Mouse (Mus musculus): Measurements from ENCODE around the gene Crk. TPM values are rescaled to one million over a fixed set of nuclear protein-coding genes. Genes with fewer than 3 reads are reported as not detected.

Gene Crk
- polyA plus RNA-seq, 1 experiment from 2014 or later: 142 TPM

DNA sequence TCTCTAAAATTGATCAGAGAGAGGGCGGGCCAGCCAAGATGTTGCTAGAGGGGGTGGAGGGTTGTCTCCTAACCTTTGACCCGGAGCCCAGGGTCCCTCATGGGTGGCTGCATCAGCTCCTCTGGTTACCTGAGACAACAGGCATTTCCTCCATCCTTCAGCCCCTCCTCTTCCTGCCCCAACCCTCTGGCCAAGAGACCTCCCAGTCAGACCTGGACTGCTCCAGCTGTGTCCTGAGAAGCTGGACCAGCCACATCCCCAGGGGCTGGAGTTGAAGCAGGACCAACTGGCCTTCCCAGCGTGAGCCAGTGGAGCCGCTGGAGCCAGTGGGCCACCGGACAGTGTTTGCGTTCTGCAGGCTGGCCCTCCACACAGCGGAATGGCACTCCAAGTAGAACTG lies 28.7 kb upstream of the Crk start, which contains the start of gene Myo1c:
Myo1c (plus strand) TSS at position 194 of the 400 bp plus-strand sequence.
- no peaks in the 10 kb centered on the region for H3K9me3 ChIP-seq
- no peaks in the 10 kb centered on the region for H3K36me3 ChIP-seq
- H3K4me1 ChIP-seq: peaks cover 20% of the 10 kb centered on the region
- H3K9ac ChIP-seq: peak within 1 kb of the TSS; percentile 66
- H3K4me2 ChIP-seq (replicated peaks): peak within 1 kb of the TSS; percentile 86
- peak within 1 kb of the TSS; percentile 58 for H3K4me3 ChIP-seq
- 69% methylated on average over 7 of the region's 7 CpGs for WGBS
- no peak for ATAC-seq (ENCODE audit: insufficient number of reproducible peaks, insufficient read depth, low FRiP score, low TSS enrichment)
- peaks cover 24% of the 10 kb centered on the region for H3K27me3 ChIP-seq
- peak within 1 kb of the TSS; percentile 61; the same call in 1 of the 2 replicates for H3K27ac ChIP-seq

DNA sequence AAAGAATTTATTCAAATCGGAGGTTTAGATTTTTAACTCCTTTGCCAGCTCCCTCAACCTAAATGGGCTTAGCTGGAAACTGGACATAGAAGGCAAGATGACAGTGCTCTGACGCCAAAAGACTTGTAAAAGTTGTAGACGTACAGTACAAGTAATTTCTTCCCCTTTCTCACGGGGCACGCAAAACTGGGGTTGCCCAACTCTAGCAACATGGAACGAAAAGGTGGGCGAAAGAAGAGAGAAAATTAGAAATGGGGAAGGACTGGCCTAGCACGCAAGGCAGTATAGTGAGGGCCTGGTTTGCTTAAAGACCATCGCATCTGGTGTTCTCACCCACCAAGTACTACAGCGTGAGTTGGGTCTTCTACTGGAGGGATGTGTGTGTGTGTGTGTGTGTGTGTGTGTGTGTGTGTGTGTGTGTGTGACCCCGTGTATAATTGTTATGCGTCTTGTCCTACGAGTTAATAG lies 28.1 kb upstream of the Crk start:
- peaks cover 20% of the 10 kb centered on the region for H3K4me1 ChIP-seq
- no peaks in the 10 kb centered on the region for H3K36me3 ChIP-seq
- H3K4me2 ChIP-seq (replicated peaks): peak overlapping the region; percentile 86
- peaks cover 24% of the 10 kb centered on the region for H3K27me3 ChIP-seq
- ATAC-seq (ENCODE audit: insufficient number of reproducible peaks, insufficient read depth, low FRiP score, low TSS enrichment): no peak
- H3K9me3 ChIP-seq: no peaks in the 10 kb centered on the region
- peak overlapping the region; percentile 66 for H3K9ac ChIP-seq
- peak overlapping the region; percentile 58 for H3K4me3 ChIP-seq
- H3K27ac ChIP-seq: peak overlapping the region; percentile 61; the same call in 1 of the 2 replicates
- WGBS: 46% methylated on average over 13 of the region's 13 CpGs

DNA sequence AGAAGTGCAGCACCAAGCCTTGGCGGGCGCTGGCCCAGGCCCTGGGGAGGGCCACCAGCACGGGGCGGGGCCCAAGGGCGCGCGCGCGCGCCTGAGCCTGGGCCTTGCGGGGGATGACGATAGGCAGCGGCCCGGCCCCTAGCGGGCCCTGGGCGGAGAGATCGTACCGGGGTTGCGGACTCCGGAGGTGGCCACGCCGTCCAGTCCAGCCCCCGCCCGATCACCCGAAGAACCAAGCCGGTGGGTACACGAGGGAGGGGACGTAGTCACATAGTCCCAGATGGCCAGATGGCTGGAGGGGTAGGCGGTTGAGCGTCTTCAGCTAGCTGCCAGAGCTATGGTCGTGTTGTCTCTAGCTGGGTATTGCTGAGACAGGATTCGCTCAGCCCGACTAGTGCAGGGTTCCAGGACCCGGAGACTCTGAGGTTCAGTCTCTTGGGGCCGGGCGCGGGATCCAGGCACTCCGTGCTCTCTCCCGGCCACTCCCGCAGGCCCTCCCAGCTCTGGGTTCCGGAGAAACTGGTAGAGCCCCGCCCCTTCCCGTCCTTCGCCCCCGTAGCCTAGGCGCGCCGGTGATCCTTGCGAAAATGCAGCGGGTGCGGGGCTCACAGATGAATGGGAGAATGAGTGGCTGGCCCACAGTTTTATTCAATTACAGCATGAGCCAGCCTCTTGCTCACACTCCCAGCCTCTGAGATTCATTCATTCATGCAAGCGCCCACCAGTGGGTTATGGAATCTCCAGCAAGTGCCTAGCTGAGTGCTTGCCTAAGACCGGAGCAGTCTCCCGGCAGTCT lies 27.4 kb upstream of the Crk start:
- peak overlapping the region; percentile 58 for H3K4me3 ChIP-seq
- no peaks in the 10 kb centered on the region for H3K36me3 ChIP-seq
- H3K27ac ChIP-seq: peak overlapping the region; percentile 61
- WGBS: under 1% methylated on average over 54 of the region's 54 CpGs
- peaks cover 24% of the 10 kb centered on the region for H3K27me3 ChIP-seq
- no peaks in the 10 kb centered on the region for H3K9me3 ChIP-seq
- ATAC-seq (ENCODE audit: insufficient number of reproducible peaks, insufficient read depth, low FRiP score, low TSS enrichment): peak; percentile 55
- H3K4me1 ChIP-seq: peaks cover 24% of the 10 kb centered on the region
- H3K9ac ChIP-seq: peak overlapping the region; percentile 66
- peak overlapping the region; percentile 86 for H3K4me2 ChIP-seq (replicated peaks)

DNA sequence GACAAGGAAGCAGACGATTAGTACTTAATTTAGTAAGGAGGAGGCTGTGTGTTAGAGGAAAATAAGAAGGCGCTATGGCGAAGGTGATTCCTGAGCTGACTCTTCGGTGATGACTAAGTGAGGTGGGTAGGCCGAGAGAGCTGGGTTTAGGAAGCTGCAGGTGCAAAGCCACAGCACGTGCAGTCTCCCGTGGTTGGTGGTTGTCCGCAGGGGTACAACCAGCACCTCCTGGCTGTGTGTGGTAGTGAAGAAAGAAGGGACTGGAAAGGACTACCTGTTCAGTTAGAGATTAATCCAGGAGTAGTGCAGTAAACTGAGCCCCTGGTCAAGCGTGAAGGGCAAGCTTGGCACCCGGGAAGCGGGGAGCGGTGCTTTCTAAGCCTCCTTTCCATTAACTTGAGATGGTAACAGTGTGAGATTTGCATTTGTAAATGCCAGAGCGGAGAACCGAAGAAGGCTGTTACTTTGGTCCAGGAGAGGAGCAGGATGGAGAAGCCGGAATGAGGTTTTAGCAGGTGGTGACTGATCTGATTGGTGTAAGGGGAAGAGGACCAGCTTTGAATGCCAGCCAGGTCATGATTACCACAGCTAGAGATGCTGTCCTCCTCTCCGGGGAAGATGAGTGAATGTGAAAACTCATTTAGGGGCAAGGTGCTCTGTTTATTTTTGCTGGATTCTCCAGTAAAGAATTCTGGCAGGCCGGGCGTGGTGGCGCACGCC lies 26.7 kb upstream of the Crk start:
- Histone ChIP-seq H3K27ac (0 out of 2 replicates have a peak overlapping the region, but pooled peaks have one; percentile 61), H3K9me3 (no peaks in the 10 kb centered on the region), H3K36me3 (no peaks in the 10 kb centered on the region), H3K4me3 (peak overlapping the region; percentile 58), H3K27me3 (peaks cover 24% of the 10 kb centered on the region), H3K4me2 (replicated peaks) (peak overlapping the region; percentile 86), H3K9ac (peak overlapping the region; percentile 66; the same call in 1 of the 2 replicates), H3K4me1 (peaks cover 26% of the 10 kb centered on the region)
- 22% methylated on average over 20 of the region's 20 CpGs for WGBS
- no peak for ATAC-seq (ENCODE audit: insufficient number of reproducible peaks, insufficient read depth, low FRiP score, low TSS enrichment)

DNA sequence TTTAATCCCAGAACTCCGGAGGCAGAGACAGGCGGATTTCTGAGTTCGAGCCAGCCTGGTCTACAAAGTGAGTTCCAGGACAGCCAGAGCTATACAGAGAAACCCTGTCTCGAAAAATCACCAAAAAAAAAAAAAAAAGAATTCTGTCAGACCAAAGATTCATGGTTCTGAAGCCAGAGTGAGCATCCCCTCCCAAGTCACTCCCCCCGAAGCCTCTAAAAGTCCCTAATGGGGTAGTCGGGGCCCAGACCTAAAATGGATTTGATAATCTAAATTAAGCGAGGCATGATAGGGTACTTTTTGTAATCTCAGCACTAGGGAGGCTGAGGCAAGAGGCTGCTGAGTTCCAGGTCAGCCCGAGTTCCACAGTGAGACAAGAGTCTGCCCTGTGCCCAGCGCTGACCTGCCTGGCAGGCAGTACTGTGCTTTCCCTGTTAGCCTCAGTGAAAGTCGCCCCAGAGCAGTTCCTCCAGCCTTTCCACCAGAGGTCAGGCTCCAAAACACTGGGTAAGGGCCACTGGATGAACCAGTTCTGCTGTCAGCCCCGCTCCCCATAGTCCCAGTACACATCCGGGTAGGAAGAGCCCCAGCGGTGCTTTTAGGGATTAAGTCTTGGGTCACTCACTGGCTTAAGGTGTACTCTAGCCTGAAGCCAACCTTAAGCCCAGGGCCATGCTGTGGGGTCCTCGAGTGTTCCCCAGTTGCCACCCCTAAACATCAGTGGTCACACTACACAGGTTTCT lies 25.9 kb upstream of the Crk start:
- no peak overlapping the region for H3K9ac ChIP-seq
- whole genome bisulfite sequencing: 27% methylated on average over 14 of the region's 14 CpGs
- peaks cover 26% of the 10 kb centered on the region for H3K4me1 ChIP-seq
- peak overlapping the region; percentile 85 for H3K4me2 ChIP-seq (replicated peaks)
- no peaks in the 10 kb centered on the region for H3K9me3 ChIP-seq
- H3K27me3 ChIP-seq: peaks cover 24% of the 10 kb centered on the region
- peak overlapping the region; percentile 48 for H3K4me3 ChIP-seq
- no peak for ATAC-seq (ENCODE audit: insufficient number of reproducible peaks, insufficient read depth, low FRiP score, low TSS enrichment)
- H3K36me3 ChIP-seq: 0 out of 2 replicates have a peak, but pooled peaks cover 3% of the 10 kb centered on the region
- no peak overlapping the region for H3K27ac ChIP-seq

DNA sequence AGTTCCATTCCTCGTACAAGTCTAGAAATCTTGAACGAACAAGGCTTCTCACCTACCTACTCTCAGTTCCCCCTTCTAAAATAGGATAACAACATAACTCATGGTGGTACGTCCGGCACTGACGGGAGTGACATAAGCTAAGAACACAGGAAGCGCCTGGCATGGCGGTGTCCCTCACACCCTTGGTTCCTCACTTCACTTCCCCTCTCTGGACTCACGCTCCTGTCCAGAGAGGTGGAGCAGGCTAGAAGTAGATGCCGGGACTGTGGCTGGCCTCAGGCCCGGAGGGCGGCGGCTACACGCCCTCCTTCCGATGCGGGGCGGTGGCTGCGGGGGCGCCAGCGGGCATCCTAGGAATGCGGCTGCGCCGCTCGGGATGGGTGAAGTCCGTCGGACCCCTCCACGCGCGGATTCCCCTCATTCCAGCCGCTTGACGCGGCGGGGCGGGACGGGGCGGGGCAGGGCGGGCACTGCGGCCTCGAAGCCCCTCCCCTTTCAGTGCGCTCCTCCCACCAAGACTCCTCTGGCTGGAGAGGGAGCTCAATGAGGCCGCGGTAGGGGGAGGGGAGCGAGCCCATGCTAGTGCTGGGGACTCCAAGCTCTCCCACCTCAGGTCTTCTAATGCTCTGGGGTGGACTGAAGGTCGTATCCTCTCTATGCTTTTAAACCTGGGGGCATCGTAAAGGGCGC lies 25.1 kb upstream of the Crk start:
- no peaks in the 10 kb centered on the region for H3K9me3 ChIP-seq
- peak overlapping the region; percentile 48 for H3K4me3 ChIP-seq
- H3K4me2 ChIP-seq (replicated peaks): peak overlapping the region; percentile 85
- peaks cover 26% of the 10 kb centered on the region for H3K4me1 ChIP-seq
- ATAC-seq (ENCODE audit: insufficient number of reproducible peaks, insufficient read depth, low FRiP score, low TSS enrichment): peak; percentile 37
- 0 out of 2 replicates have a peak, but pooled peaks cover 6% of the 10 kb centered on the region for H3K36me3 ChIP-seq
- WGBS: 3% methylated on average over 45 of the region's 45 CpGs
- H3K27ac ChIP-seq: peak overlapping the region; percentile 51; the same call in 1 of the 2 replicates
- H3K27me3 ChIP-seq: peaks cover 24% of the 10 kb centered on the region
- peak overlapping the region; percentile 51 for H3K9ac ChIP-seq

DNA sequence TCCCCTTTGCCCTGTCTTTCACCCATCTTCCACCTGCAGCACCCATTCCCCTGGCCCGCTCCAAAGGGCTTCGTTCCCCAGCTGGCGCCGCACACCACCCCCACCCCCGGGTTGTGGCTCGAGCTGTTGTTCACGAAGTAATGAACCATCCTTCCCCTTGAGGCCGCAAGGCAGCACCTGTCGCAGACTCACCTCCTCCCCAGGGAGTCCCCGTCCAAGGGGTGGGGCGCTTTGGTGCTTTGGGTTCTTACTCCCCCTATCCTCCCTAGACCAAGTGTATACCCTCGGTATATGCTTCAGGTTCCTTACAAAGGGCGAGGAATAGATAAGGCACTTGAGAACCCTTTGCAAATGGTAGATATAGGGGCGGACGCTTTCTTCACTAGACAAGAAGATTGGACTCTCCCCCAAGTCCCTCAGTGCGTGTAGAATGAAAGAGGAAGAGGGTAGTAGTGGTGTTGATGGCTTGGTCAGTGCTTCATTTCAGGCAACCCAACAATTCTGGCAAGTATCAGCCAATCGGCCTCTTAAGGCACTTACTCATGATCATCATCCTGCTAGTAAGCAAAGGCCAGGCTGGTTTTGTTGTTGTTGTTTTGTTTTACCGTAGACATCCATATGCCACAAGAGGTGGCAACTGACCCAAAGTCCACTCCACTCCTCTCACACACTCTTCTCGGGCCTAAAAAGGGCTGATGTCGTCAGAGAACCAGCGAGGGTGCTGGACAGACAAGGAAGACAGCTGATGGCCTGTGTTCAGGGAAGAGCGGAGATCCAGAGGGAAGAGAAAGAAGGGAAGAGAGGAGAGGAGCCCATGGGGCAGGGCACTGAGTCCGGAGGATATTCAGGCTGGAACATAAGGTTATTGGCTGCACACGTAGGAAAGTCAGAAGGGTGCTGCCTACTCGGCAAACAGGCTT lies 24.3 kb upstream of the Crk start:
- Histone ChIP-seq H3K9me3 (no peaks in the 10 kb centered on the region), H3K4me1 (peaks cover 26% of the 10 kb centered on the region), H3K36me3 (peaks cover 11% of the 10 kb centered on the region), H3K4me2 (replicated peaks) (peak overlapping the region; percentile 85), H3K9ac (peak overlapping the region; percentile 51; the same call in 1 of the 2 replicates), H3K27me3 (peaks cover 24% of the 10 kb centered on the region), H3K27ac (no peak overlapping the region), H3K4me3 (peak overlapping the region; percentile 68)
- ATAC-seq (ENCODE audit: insufficient number of reproducible peaks, insufficient read depth, low FRiP score, low TSS enrichment): no peak
- WGBS: 40% methylated on average over 25 of the region's 25 CpGs

DNA sequence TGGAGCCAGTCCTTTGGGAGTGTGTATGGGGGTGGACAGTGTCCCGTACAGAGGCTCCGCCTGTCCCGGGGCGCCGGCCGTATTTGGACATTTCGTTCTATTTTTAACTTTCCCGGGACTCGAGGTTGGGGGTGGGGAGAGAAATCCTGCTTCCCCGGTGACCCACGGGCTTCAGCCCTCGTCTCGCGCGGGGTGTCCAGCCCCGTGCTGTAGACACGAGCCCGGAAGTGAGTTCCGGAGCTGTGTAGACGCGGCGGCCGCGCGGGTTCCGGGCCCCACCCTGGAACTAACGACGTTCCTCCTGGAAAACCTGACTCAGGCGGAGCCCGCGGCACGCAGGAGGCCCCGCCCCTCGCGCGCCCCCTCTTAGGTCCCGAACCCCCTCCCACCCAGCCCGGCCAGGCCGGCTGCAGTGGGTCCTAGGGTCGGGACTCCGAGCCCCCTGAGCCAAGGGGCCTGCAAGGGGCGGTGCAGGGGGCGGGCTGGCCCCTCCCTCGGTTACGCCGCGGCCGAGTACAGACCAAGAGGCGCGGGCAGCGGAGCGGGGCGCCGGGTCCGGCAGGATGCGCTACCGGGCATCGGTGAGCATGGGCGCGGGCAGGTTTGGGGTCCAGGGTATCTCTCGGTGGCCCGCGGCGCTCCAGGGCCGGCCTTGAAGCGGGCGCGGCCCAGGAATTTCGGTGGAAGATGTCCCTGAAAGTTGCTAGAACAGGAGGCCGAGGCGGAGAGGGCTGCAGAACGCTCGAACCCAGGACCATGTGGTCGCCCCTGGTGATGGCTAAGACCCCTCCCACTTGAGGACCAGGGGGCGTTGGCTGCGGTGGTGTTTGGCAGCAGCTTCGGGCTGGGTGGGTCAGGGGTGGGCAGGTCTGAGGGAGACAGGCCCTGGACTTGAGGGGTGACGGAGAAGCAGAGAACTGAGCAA lies 23.2 kb upstream of the Crk start:
- WGBS: 1% methylated on average over 78 of the region's 78 CpGs
- peaks cover 23% of the 10 kb centered on the region for H3K4me1 ChIP-seq
- peak overlapping the region; percentile 68 for H3K4me3 ChIP-seq
- H3K4me2 ChIP-seq (replicated peaks): peak overlapping the region; percentile 85
- H3K9ac ChIP-seq: peak overlapping the region; percentile 74
- no peaks in the 10 kb centered on the region for H3K9me3 ChIP-seq
- ATAC-seq (ENCODE audit: insufficient number of reproducible peaks, insufficient read depth, low FRiP score, low TSS enrichment): no peak
- H3K27ac ChIP-seq: peak overlapping the region; percentile 58; the same call in 1 of the 2 replicates
- H3K27me3 ChIP-seq: peaks cover 24% of the 10 kb centered on the region
- peaks cover 20% of the 10 kb centered on the region for H3K36me3 ChIP-seq
